Mouse (Mus musculus) spleen, postnatal 10 days (tissue): ENCODE results near the gene Slmap.

Source experiments
- DNase-seq, 2 experiments: peaks; one replicate each; pipeline ENCODE4 v3.0.0; 2021 to 2022; ENCODE audit warnings: low spot score in 2 of 2

The Slmap gene

DNA sequence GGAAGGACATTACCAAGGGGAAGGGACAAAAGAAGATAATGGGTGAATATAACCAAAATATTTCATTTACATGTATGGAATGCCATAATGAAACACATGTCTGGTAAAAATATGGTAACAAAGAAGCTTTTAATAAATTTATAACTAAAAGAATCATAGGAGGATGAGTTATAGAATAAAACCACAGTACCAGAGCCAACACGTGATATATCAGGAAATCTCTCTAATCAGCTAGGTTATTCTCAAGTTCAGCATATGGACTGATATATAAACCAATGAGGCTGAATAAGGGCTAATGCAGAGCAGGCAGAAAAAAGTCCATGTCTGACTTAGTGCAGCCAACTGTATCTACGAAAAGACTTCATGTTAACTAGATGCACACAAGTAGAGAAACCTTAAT, 58.3 kb downstream of the Slmap start:
- no peak for DNase-seq

DNA sequence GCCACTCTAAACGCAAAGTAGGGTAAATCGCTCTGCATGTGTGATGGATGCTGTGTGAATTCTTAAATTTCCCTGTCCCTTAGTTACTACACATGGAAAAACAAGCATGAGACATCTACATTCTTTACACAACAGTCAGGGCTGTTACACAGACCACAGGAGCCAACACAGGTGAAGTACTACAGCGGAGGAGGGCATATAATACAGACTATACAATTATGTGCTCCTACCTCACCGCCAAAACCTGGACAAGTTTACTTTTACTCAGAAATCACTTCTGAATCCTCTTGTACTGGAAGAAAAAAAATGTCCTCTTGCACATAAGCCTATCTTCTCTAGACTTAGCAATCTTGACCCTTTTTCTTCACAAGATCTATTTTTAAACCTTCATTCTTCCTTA, 66.8 kb downstream of the Slmap start:
- no peak for DNase-seq

DNA sequence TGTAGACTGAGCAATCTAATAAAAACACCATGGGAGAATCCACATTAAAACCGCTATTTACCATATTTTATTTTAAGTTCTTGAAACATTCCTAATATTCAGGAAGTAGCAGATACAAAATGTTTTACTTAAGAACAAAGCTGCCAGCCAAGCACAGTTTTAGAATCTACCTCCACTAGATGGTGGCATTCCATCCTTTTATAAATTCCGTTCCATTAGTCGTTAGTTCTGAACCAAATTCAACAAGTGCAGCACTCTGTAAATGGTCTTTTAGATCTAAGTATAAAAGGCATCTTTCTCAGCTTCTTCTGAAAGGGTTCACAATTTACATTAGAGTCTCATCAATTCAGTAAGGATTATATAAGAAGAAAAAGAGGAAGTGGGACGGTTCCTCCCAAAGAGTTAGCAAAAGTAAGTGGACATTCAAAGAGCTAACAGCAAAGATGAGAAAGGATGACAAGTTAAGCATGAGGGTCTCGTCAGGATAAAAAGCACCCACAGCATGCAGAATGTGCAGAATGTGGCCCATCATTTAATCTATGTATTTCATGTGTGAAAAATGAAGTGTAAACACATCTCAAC, 68.1 kb downstream of the Slmap start:
- DNase-seq = no peak

DNA sequence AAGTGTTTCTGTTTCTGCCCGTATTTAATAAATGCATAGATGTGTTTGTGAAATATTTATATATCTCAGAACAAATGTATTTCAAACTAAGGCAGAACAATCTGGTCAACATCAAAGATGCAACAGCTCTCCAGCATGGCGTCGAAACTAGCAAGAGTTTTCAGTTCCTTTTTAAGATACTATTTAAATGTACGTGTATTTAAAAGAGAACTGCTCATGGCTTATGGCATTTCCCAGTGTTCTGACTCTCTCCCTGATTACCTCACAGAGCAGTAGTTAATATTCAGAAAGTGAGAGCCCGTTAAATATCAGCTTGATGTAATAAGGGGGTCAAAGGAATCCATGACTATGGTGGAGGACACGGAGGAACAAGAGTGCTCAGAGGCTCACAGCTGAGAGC, 68.8 kb downstream of the Slmap start:
- no peak for DNase-seq

DNA sequence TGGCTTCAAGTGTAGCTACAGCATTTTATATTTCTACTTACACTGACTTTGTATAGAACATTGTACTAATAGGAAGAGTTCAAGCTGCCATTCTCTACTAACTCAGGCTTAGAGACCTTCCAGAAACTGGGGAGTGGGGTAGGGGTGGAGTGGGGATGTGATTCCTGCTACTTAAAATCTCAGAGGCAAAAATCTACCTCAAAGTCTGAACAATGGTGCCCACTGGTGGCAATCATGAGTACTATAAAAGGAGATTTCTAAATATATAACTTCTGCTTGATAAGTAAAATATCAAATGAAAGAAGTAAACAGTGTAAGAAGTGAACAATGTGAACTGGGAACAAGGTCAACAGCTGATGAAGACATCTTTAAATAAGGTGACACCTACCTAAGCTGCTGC, 75.2 kb downstream of the Slmap start:
- DNase-seq = peak in 1 of 2 experiments; percentile 51

GRCm38 (mm10) chr14:26454851-26455250, 79.9 kb downstream of the Slmap start:
- no peak for DNase-seq

- DNase-seq = no peak
Observed at GRCm38 (mm10) chr14:26450036-26450800, 84.5 kb downstream of the Slmap start.

- DNase-seq = no peak
Observed at GRCm38 (mm10) chr14:26448581-26448980, 86.2 kb downstream of the Slmap start.

DNA sequence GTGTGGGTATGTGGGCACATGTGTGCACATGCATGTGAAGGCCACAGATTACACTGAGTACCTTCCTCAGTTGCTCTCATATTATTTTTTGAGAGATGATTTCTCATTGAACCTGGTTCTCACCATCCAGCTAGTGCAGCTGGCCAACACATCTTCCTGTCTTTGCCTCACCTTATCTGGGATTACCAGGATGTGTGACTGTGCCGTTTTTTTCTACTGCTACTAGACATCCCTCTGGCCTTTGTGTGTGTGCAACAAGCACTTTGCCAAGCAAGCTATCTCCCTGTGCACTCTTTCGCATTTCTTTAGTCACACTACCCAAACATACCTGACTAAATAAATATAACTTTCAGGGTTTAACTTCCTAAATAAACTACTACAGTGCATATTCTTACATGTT, 87.5 kb downstream of the Slmap start:
- no peak for DNase-seq

GRCm38 (mm10) chr14:26446538-26446937, 88.2 kb downstream of the Slmap start:
- no peak for DNase-seq

DNA sequence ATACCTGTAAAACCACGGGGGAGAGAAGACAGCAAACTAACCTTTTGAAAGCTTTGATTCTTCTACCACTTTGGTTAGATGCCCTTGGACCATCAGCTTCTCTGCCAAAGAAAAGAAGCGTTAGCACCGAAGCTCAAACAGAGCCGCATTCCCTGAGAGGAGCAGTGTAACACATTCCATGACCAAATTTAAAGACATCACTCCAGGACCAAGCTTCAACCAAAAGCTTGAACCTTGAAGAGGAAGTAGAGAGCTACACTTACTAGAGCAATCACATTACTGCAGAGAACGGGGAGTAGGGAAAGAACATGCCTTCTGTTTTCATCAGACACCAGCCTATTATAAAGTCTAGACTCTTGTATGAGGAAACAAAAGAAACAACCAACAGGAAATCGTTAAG, 92.2 kb downstream of the Slmap start:
- no peak for DNase-seq

DNA sequence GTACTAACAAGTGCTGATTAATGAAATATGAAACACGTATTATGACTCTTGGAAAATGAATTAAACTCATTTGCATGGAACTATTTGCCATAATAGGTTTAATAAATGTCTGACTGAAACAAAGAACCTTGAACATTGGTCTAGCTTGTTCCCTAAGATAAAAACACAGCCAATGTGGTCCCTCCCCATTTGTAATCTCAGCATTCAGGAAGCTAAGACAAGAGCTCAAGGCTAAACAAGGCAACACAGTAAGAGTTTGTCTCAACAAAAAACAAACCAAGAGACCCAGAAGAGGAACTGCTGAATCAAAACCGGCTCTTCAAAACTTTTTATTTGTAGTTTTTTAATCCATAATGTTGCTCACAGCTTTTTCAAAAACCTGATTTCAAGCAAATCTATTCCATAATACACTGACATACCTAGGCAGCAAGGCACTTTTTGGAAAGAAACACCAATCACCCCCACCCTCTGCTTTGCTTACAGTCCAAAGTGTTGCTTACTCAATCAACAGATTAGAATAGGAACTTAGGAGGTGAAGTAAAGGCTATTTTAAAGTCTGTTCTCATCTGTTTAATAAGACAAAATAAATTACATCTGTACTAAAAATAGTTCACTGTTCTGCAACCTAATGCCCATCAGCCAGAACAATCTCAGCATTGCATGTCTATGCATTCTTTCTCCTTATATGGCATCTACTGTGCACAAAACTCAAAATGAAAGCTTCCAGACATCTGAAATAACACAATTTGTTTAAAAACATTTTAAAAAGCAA, 93.5 kb downstream of the Slmap start:
- DNase-seq = no peak

DNA sequence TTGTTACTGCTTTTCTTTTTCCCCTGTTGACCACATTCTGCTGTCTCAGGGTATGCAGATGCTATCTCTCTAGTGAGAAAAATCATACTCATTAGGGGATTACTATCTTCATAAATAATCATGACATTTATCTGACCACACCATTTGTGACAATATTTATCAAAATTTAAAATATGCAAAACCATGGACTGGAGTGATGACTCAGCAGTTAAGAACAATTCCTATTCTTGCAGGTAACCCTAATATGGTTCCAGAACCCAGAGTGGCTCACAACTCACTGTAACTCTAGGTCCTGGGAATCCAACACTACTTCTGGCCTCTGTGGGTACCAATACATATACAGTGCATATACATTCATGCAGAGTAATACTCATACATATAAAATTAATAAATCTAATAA, 94.7 kb downstream of the Slmap start:
- DNase-seq = no peak

- no peak for DNase-seq
Observed at GRCm38 (mm10) chr14:26437771-26438170, 97.0 kb downstream of the Slmap start.

GRCm38 (mm10) chr14:26436304-26436703, 98.4 kb downstream of the Slmap start:
- no peak for DNase-seq

- DNase-seq = no peak
Observed at GRCm38 (mm10) chr14:26432320-26432719, 102.4 kb downstream of the Slmap start.

DNA sequence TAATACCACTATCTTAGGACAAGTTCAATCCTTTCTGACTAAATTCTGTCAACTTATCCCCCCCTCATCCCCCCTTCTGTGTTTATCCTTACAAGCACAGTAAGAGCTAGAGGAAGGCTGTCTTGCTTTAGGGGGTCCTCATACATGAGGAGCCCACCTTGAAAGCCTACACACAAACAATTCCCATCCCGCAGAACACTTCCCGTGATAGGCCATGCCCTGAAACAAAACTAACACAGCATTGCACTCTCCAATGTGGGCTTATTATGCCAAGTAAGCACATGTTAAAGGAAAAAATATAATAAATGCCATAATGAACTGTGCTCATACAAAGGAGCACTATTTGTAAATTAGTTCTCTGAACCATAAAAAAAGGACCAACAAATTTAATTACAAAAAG, 102.8 kb downstream of the Slmap start:
- no peak for DNase-seq

- no peak for DNase-seq
Observed at GRCm38 (mm10) chr14:26420231-26420630, 114.5 kb downstream of the Slmap start.

DNA sequence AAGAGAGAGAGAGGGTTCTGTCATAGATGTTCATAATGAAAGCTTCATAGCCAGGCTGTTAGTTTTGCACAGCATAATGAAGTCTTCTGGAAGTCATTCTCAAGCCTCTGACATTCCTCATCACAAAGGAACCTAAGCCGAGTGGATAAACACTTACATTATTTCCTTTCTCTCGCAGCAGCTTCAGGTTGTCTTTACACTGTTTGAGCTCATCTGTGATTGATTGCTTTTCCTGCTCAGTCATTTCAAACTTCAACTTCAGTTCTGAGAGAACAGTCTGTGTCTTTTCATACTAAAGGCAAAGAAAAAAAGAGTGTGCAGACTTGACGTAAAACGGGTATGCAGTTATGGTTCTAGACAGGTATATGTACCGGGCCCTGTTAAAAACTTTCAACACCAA, 116.8 kb downstream of the Slmap start:
- no peak for DNase-seq

DNA sequence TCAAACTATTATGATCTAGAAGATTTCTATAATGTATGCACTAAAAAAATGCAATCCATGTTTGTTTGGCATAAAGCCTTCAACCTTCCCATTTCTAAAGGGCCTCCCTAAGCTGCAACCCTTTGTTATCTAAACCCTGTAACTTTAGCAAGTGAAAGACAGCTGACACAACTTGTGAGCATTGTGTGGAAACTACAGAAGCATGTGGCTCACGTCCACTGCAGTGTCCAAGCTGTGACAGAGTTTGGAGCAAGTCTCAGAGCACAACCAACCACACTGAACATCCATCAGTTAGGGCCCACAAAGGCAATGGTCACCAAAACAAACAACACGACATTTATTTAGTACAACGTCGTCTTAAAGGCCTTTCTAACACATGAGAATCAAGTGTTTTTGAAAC, 117.6 kb downstream of the Slmap start:
- DNase-seq = no peak

DNA sequence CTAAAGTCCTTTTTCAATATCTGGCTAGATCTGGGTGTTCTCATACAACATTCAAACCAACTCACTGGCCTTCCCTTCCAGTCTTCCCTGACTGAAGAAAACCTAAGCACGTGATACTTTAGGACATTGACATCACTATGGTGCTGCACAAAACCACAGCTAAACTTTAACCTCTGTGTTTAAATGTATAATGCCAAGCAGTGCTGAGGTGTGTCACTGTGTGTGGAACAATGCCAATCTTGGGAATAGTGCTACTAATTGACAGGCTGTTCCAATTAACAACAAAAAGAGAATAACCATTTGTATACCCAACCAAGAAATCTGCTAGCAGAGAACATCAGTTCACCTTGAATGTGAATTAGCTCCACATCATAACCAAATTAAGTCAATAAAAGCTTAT, 121.2 kb downstream of the Slmap start:
- DNase-seq = no peak

- DNase-seq = no peak
Observed at GRCm38 (mm10) chr14:26406746-26407145, 128.0 kb downstream of the Slmap start.
